Mouse (Mus musculus): ENCODE results near the gene Ino80d. TPM values are rescaled to one million over a fixed set of nuclear protein-coding genes. Genes with fewer than 3 reads are reported as not detected.

Ino80d gene
- polyA plus RNA-seq, 1 experiment: 2.1 TPM

DNA sequence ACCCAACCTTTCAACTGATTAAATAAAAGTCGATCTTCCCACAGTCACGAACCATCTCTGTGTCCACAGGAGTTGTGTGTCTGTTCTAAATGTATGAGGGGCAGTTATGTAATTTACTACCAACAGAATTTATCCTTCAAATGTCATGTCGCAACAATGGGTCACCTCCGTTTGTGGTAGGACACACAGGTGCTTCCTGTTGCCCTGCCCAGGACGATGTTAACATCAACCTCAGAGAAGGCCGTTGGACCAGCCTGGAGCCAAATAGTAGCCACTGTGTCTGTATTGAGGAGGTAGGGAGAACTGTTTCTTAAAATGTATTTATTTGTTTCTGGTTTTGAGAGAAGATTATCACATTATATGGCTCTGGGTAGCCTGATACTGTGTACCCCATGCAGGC is 7.5 kb upstream of the Ino80d start:
- TF ChIP-seq MAX (IDR thresholded peaks at IDR 0.05) (no peak), CEBPB (IDR thresholded peaks at IDR 0.05; ENCODE audit: low read depth) (no peak), MYOG (IDR thresholded peaks at IDR 0.05; ENCODE audit: control insufficient read depth, extremely low read depth, insufficient read length) (no peak), MYOD1 (IDR thresholded peaks at IDR 0.05; ENCODE audit: control insufficient read depth, insufficient read length, low read depth) (no peak), CTCF (IDR thresholded peaks at IDR 0.05; ENCODE audit: control insufficient read depth, insufficient read depth, insufficient read length) (no peak), FOSL1 (IDR thresholded peaks at IDR 0.05; ENCODE audit: insufficient read depth, low read length, poor library complexity, severe bottlenecking) (no peak), USF1 (IDR thresholded peaks at IDR 0.05; ENCODE audit: low read depth) (no peak)
- Histone ChIP-seq H3K79me2 (ENCODE audit: control insufficient read depth, insufficient read depth) (peaks cover 26% of the 10 kb centered on the region), H3K36me3 (ENCODE audit: control insufficient read depth, insufficient read depth) (peaks cover 50% of the 10 kb centered on the region), H3K27me3 (ENCODE audit: control insufficient read depth, insufficient read depth, insufficient read length) (no peaks in the 10 kb centered on the region), H3ac (ENCODE audit: control insufficient read depth, insufficient read length, low read depth) (no peak overlapping the region), H3K79me3 (ENCODE audit: low read depth) (peaks cover 16% of the 10 kb centered on the region), H3K4me3 (ENCODE audit: insufficient read depth, poor library complexity, severe bottlenecking) (no peak overlapping the region)

DNA sequence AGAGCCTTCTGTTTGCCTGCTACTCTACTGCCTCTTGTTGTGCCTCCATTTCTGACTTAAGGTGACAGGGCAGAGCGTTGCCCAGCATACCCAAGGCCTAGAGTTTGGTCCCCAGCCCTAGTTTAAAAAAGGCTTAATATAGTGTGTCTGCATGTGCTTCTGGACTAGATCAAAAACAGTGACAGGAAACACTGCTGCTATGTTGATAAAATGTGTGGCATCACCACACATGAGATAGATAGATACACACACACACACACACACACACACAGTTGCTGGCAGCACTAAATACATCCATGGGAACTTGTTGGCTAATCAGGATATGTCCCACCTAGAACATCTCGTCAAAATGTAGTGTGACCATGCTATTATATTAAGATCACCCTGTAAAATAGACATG is 5.9 kb upstream of the Ino80d start:
- peaks cover 30% of the 10 kb centered on the region for H3K79me3 ChIP-seq (ENCODE audit: low read depth)
- peaks cover 50% of the 10 kb centered on the region for H3K36me3 ChIP-seq (ENCODE audit: control insufficient read depth, insufficient read depth)
- H3K27me3 ChIP-seq (ENCODE audit: control insufficient read depth, insufficient read depth, insufficient read length): no peaks in the 10 kb centered on the region
- TF ChIP-seq USF1 (IDR thresholded peaks at IDR 0.05; ENCODE audit: low read depth) (no peak), MYOG (IDR thresholded peaks at IDR 0.05; ENCODE audit: control insufficient read depth, extremely low read depth, insufficient read length) (no peak), MYOD1 (IDR thresholded peaks at IDR 0.05; ENCODE audit: control insufficient read depth, insufficient read length, low read depth) (no peak), MAX (IDR thresholded peaks at IDR 0.05) (no peak), CEBPB (IDR thresholded peaks at IDR 0.05; ENCODE audit: low read depth) (no peak)
- no peak overlapping the region for H3K4me3 ChIP-seq (ENCODE audit: insufficient read depth, poor library complexity, severe bottlenecking)
- H3ac ChIP-seq (ENCODE audit: control insufficient read depth, insufficient read length, low read depth): no peak overlapping the region
- H3K79me2 ChIP-seq (ENCODE audit: control insufficient read depth, insufficient read depth): peaks cover 42% of the 10 kb centered on the region

DNA sequence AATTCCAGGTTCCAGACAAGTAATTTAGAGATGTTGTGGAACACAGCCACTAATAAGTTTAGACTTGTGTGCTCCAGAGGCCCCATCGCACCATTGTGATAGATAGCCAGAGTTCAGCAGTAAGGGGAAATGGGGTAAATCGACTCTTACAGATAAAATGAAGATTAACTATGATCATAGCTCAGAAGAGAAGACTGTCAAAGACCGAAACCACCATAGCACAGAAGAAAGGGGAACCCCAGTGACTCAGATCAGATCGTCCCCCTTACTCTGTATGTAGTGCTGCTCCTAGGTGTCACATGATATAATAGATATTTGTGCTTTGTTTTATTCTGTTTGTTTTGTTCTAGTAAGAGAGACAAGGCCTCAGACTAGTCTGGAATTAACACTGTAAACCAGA is 5.2 kb upstream of the Ino80d start:
- H3ac ChIP-seq (ENCODE audit: control insufficient read depth, insufficient read length, low read depth): no peak overlapping the region
- peaks cover 49% of the 10 kb centered on the region for H3K79me2 ChIP-seq (ENCODE audit: control insufficient read depth, insufficient read depth)
- no peak overlapping the region for H3K4me3 ChIP-seq (ENCODE audit: insufficient read depth, poor library complexity, severe bottlenecking)
- H3K36me3 ChIP-seq (ENCODE audit: control insufficient read depth, insufficient read depth): peaks cover 50% of the 10 kb centered on the region
- TF ChIP-seq FOSL1 (IDR thresholded peaks at IDR 0.05; ENCODE audit: insufficient read depth, low read length, poor library complexity, severe bottlenecking) (no peak), MYOD1 (IDR thresholded peaks at IDR 0.05; ENCODE audit: control insufficient read depth, insufficient read length, low read depth) (no peak), MYOG (IDR thresholded peaks at IDR 0.05; ENCODE audit: control insufficient read depth, extremely low read depth, insufficient read length) (no peak), MAX (IDR thresholded peaks at IDR 0.05) (no peak)
- H3K79me3 ChIP-seq (ENCODE audit: low read depth): peaks cover 34% of the 10 kb centered on the region
- no peaks in the 10 kb centered on the region for H3K27me3 ChIP-seq (ENCODE audit: control insufficient read depth, insufficient read depth, insufficient read length)

DNA sequence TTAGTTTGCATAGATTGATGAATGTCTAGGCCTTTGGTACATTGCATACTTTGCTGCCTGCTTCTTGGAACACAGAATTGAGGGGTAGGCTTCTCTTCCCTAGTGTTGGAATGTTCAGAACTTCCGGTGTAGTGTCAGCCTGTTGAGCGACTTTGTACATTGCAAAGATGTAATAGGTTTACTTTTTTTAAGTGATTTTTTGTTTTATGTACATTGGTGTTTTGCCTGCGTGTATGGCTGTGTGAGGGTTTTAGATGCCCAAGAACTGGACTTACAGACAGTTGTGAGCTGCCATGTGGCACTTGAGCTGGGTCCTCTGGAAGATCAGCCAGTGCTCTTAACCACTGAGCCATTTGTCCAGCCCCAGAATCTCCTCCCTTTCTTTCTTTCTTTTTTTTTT is 1.1 kb upstream of the Ino80d start:
- no peak overlapping the region for H3ac ChIP-seq (ENCODE audit: control insufficient read depth, insufficient read length, low read depth)
- no peaks in the 10 kb centered on the region for H3K27me3 ChIP-seq (ENCODE audit: control insufficient read depth, insufficient read depth, insufficient read length)
- peaks cover 60% of the 10 kb centered on the region for H3K79me3 ChIP-seq (ENCODE audit: low read depth)
- H3K79me2 ChIP-seq (ENCODE audit: control insufficient read depth, insufficient read depth): peaks cover 82% of the 10 kb centered on the region
- no peak for TF ChIP-seq FOSL1 (IDR thresholded peaks at IDR 0.05; ENCODE audit: insufficient read depth, low read length, poor library complexity, severe bottlenecking)
- TF ChIP-seq MYOD1 (IDR thresholded peaks at IDR 0.05; ENCODE audit: control insufficient read depth, insufficient read length, low read depth): no peak
- no peak for TF ChIP-seq USF1 (IDR thresholded peaks at IDR 0.05; ENCODE audit: low read depth)
- TF ChIP-seq CEBPB (IDR thresholded peaks at IDR 0.05; ENCODE audit: low read depth): no peak
- H3K36me3 ChIP-seq (ENCODE audit: control insufficient read depth, insufficient read depth): peaks cover 25% of the 10 kb centered on the region
- peak overlapping the region; percentile 52 for H3K4me3 ChIP-seq (ENCODE audit: insufficient read depth, poor library complexity, severe bottlenecking)

DNA sequence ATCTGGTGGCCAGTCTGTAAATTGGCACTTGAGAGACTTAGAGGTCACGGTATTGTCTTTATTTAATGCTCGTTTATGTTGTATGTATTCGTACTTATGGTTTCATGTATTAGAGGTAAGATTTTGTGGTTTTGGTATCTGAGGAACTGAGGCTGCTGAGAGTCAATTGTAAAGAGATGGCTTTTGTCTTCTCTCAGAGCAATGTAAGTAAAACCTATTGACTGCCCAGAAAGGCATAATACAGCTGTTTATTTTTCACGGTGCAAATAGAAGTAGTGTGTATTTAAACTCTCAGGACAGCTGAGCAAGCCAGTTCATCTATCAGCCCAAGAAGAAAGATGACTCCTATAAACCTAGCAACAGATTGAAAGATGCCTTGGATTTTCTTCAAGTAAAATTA is 629 bp upstream of the Ino80d start:
- H3K27me3 ChIP-seq (ENCODE audit: control insufficient read depth, insufficient read depth, insufficient read length): no peaks in the 10 kb centered on the region
- peaks cover 87% of the 10 kb centered on the region for H3K79me2 ChIP-seq (ENCODE audit: control insufficient read depth, insufficient read depth)
- H3K36me3 ChIP-seq (ENCODE audit: control insufficient read depth, insufficient read depth): peaks cover 23% of the 10 kb centered on the region
- peaks cover 65% of the 10 kb centered on the region for H3K79me3 ChIP-seq (ENCODE audit: low read depth)
- TF ChIP-seq CTCF (IDR thresholded peaks at IDR 0.05; ENCODE audit: control insufficient read depth, insufficient read depth, insufficient read length): no peak
- no peak for TF ChIP-seq USF1 (IDR thresholded peaks at IDR 0.05; ENCODE audit: low read depth)
- no peak for TF ChIP-seq MYOD1 (IDR thresholded peaks at IDR 0.05; ENCODE audit: control insufficient read depth, insufficient read length, low read depth)
- no peak for TF ChIP-seq CEBPB (IDR thresholded peaks at IDR 0.05; ENCODE audit: low read depth)
- TF ChIP-seq MAX (IDR thresholded peaks at IDR 0.05): no peak
- TF ChIP-seq MYOG (IDR thresholded peaks at IDR 0.05; ENCODE audit: control insufficient read depth, extremely low read depth, insufficient read length): no peak
- no peak for TF ChIP-seq FOSL1 (IDR thresholded peaks at IDR 0.05; ENCODE audit: insufficient read depth, low read length, poor library complexity, severe bottlenecking)
- H3K4me3 ChIP-seq (ENCODE audit: insufficient read depth, poor library complexity, severe bottlenecking): peak overlapping the region; percentile 52
- no peak overlapping the region for H3ac ChIP-seq (ENCODE audit: control insufficient read depth, insufficient read length, low read depth)

DNA sequence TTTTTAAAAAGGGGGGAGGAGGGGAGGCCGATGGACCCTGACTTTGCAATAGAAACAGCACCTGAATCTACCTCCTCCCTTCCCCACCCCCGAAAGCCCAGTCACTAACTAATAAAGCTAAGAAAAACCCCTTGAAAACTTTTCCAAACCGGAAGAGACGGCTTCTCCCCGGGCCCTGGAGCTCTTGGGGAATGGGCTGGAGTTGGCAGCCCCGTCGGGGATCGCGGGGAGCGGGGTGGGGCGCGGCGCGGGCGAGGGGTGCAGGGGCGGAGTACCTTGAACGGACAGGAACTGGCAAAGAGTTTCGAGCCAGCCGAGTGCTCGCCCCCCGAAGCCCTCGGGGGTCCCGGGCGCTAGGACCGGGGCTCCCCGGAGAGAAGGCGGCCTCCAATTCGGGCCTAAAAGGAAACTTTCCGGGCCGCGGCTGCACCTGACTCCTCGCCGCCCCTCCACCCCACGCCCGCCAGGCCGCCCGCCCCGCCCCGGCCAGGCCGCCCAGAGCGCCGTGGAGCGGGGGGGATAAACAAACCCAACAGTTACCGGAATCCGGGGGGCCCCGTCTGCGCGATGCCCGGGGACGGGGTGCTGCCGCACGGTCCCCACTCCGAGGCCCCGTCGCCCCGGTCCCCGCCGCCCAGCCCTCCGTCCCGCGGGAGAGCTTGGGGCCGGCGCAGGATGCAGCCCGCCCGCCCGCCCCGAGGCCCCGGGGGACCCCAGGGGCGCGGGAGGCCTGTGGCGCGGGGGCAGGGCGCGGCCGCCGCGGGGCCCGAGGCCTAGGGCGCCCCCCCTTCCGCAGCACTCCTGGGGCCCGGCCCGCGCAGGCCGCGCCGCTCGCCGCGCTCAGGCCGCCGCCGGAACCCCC is 962 bp downstream of the Ino80d start:
- H3K4me3 ChIP-seq (ENCODE audit: insufficient read depth, poor library complexity, severe bottlenecking): peak overlapping the region; percentile 52
- H3K79me3 ChIP-seq (ENCODE audit: low read depth): peaks cover 74% of the 10 kb centered on the region
- H3K79me2 ChIP-seq (ENCODE audit: control insufficient read depth, insufficient read depth): peaks cover 92% of the 10 kb centered on the region
- H3K36me3 ChIP-seq (ENCODE audit: control insufficient read depth, insufficient read depth): peaks cover 10% of the 10 kb centered on the region
- H3ac ChIP-seq (ENCODE audit: control insufficient read depth, insufficient read length, low read depth): peak overlapping the region; percentile 95
- no peaks in the 10 kb centered on the region for H3K27me3 ChIP-seq (ENCODE audit: control insufficient read depth, insufficient read depth, insufficient read length)
- no peak for TF ChIP-seq MAX (IDR thresholded peaks at IDR 0.05)
- no peak for TF ChIP-seq MYOG (IDR thresholded peaks at IDR 0.05; ENCODE audit: control insufficient read depth, extremely low read depth, insufficient read length)
- TF ChIP-seq MYOD1 (IDR thresholded peaks at IDR 0.05; ENCODE audit: control insufficient read depth, insufficient read length, low read depth): no peak
- no peak for TF ChIP-seq FOSL1 (IDR thresholded peaks at IDR 0.05; ENCODE audit: insufficient read depth, low read length, poor library complexity, severe bottlenecking)
- no peak for TF ChIP-seq CEBPB (IDR thresholded peaks at IDR 0.05; ENCODE audit: low read depth)
- TF ChIP-seq USF1 (IDR thresholded peaks at IDR 0.05; ENCODE audit: low read depth): no peak
- TF ChIP-seq CTCF (IDR thresholded peaks at IDR 0.05; ENCODE audit: control insufficient read depth, insufficient read depth, insufficient read length): no peak

Measured in C2C12 (cell line).